Mouse (Mus musculus): ENCODE results near the gene Pja2. TPM values are rescaled to one million over a fixed set of nuclear protein-coding genes. Genes with fewer than 3 reads are reported as not detected.
"Not testable (repeated sequence)": the region's sequence is repeated elsewhere in the genome, so short reads cannot be mapped to it uniquely, and the experiment has no call there.

The Pja2 gene
- polyA plus RNA-seq, 1 experiment from 2014 or later: 88.4 TPM

GRCm38 (mm10) chr17:64277649-64278212, 54.0 kb downstream of the Pja2 start:
- no peak for ATAC-seq

GRCm38 (mm10) chr17:64276666-64277065, 55.0 kb downstream of the Pja2 start:
- no peak for TF ChIP-seq CTCF (IDR thresholded peaks at IDR 0.05)
- H3K27me3 ChIP-seq: no peaks in the 10 kb centered on the region
- in situ Hi-C loops (cut with MboI; ENCODE audit: low pct_unique_long_range_greater_than_20kb): no loop called here
- ChIA-PET POLR2A (no interaction called here), CTCF (interaction anchor here (1.0 kb wide), 1 partner anchor 11 kb away, joined by 4 read pairs; no protein-coding TSS in a partner anchor)
- ATAC-seq (no peak), DNase-seq (ENCODE audit: low read depth, low spot score) (no peak)

More at GRCm38 (mm10) chr17:64277649-64278212, 54.0 kb downstream of the Pja2 start:
- H3K27me3 ChIP-seq: no peaks in the 10 kb centered on the region
- no peak for TF ChIP-seq CTCF (IDR thresholded peaks at IDR 0.05)
- no peak for DNase-seq (ENCODE audit: low read depth, low spot score)
- in situ Hi-C loops (cut with MboI; ENCODE audit: low pct_unique_long_range_greater_than_20kb): no loop called here
- ChIA-PET POLR2A (no interaction called here), CTCF (no interaction called here)

- in situ Hi-C loops (cut with MboI; ENCODE audit: low pct_unique_long_range_greater_than_20kb): no loop called here
- no peak for TF ChIP-seq CTCF (IDR thresholded peaks at IDR 0.05)
- no peak for DNase-seq (ENCODE audit: low read depth, low spot score)
- ChIA-PET POLR2A (interaction anchor here (1.0 kb wide), 1 partner anchor 13 kb away, joined by 4 read pairs; no protein-coding TSS in a partner anchor), CTCF (no interaction called here)
- ATAC-seq: no peak
- H3K27me3 ChIP-seq: no peaks in the 10 kb centered on the region
These were observed 56.5 kb downstream of the Pja2 start for GRCm38 (mm10) chr17:64275188-64275587.

GRCm38 (mm10) chr17:64274341-64275105, 57.2 kb downstream of the Pja2 start:
- ATAC-seq: no peak

GRCm38 (mm10) chr17:64260571-64260970, 71.1 kb downstream of the Pja2 start:
- no peak for ATAC-seq
- ChIA-PET CTCF (no interaction called here), POLR2A (interaction anchor here (0.6 kb wide), 1 partner anchor 45 kb away, joined by 5 read pairs; no protein-coding TSS in a partner anchor)
- H3K27me3 ChIP-seq: no peaks in the 10 kb centered on the region
- DNase-seq (ENCODE audit: low read depth, low spot score): no peak
- in situ Hi-C loops (cut with MboI; ENCODE audit: low pct_unique_long_range_greater_than_20kb): no loop called here
- TF ChIP-seq CTCF (IDR thresholded peaks at IDR 0.05): no peak

More at GRCm38 (mm10) chr17:64274341-64275105, 57.2 kb downstream of the Pja2 start:
- no peak for DNase-seq (ENCODE audit: low read depth, low spot score)
- TF ChIP-seq CTCF (IDR thresholded peaks at IDR 0.05): no peak
- H3K27me3 ChIP-seq: no peaks in the 10 kb centered on the region
- ChIA-PET POLR2A (no interaction called here), CTCF (no interaction called here)
- in situ Hi-C loops (cut with MboI; ENCODE audit: low pct_unique_long_range_greater_than_20kb): no loop called here

GRCm38 (mm10) chr17:64248246-64248645, 83.5 kb downstream of the Pja2 start:
- CTCF ChIA-PET: no interaction called here
- ATAC-seq: peak; percentile 39
- no peak for DNase-seq (ENCODE audit: low read depth, low spot score)
- TF ChIP-seq CTCF (IDR thresholded peaks at IDR 0.05): no peak
- POLR2A ChIA-PET: no interaction called here
- no peaks in the 10 kb centered on the region for H3K27me3 ChIP-seq
- in situ Hi-C loops (cut with MboI; ENCODE audit: low pct_unique_long_range_greater_than_20kb): no loop called here

- H3K27me3 ChIP-seq: no peaks in the 10 kb centered on the region
- no peak for DNase-seq (ENCODE audit: low read depth, low spot score)
- no peak for ATAC-seq
- in situ Hi-C loops (cut with MboI; ENCODE audit: low pct_unique_long_range_greater_than_20kb): no loop called here
- ChIA-PET POLR2A (no interaction called here), CTCF (interaction anchor here (1.3 kb wide), 1 partner anchor 10 kb away, joined by 4 read pairs; no protein-coding TSS in a partner anchor)
- TF ChIP-seq CTCF (IDR thresholded peaks at IDR 0.05): no peak
These were observed 88.8 kb downstream of the Pja2 start for GRCm38 (mm10) chr17:64242898-64243297.

GRCm38 (mm10) chr17:64242310-64242859, 89.3 kb downstream of the Pja2 start:
- CTCF ChIA-PET: no interaction called here
- no peak for DNase-seq (ENCODE audit: low read depth, low spot score)
- in situ Hi-C loops (cut with MboI; ENCODE audit: low pct_unique_long_range_greater_than_20kb): no loop called here

GRCm38 (mm10) chr17:64241544-64242292, 90.0 kb downstream of the Pja2 start:
- POLR2A ChIA-PET: interaction anchor here (0.6 kb wide), 1 partner anchor 157 kb away, joined by 4 read pairs; no protein-coding TSS in a partner anchor
- CTCF ChIA-PET: interaction anchor here (0.9 kb wide), 1 partner anchor 11 kb away, joined by 3 read pairs; no protein-coding TSS in a partner anchor
- in situ Hi-C loops (cut with MboI; ENCODE audit: low pct_unique_long_range_greater_than_20kb): no loop called here
- no peak for TF ChIP-seq CTCF (IDR thresholded peaks at IDR 0.05)
- ATAC-seq (no peak), DNase-seq (ENCODE audit: low read depth, low spot score) (no peak)
- no peaks in the 10 kb centered on the region for H3K27me3 ChIP-seq

More at GRCm38 (mm10) chr17:64242310-64242859, 89.3 kb downstream of the Pja2 start:
- no peak for ATAC-seq
- H3K27me3 ChIP-seq: no peaks in the 10 kb centered on the region
- POLR2A ChIA-PET: no interaction called here
- TF ChIP-seq CTCF (IDR thresholded peaks at IDR 0.05): no peak

GRCm38 (mm10) chr17:64232134-64232533, 99.6 kb downstream of the Pja2 start:
- CTCF ChIA-PET: interaction anchor here (1.3 to 1.5 kb wide), 2 partner anchors 17 to 367 kb away, joined by 3 read pairs; no protein-coding TSS in a partner anchor
- peak; percentile 38 for TF ChIP-seq CTCF (IDR thresholded peaks at IDR 0.05)
- ATAC-seq (no peak), DNase-seq (ENCODE audit: low read depth, low spot score) (no peak)
- POLR2A ChIA-PET: no interaction called here
- in situ Hi-C loops (cut with MboI; ENCODE audit: low pct_unique_long_range_greater_than_20kb): no loop called here
- H3K27me3 ChIP-seq: no peaks in the 10 kb centered on the region

GRCm38 (mm10) chr17:64231637-64232036, 100.1 kb downstream of the Pja2 start:
- H3K27me3 ChIP-seq; POLR2A ChIA-PET; ATAC-seq; in situ Hi-C loops (cut with MboI; ENCODE audit: low pct_unique_long_range_greater_than_20kb); DNase-seq (ENCODE audit: low read depth, low spot score): not testable (repeated sequence)
- CTCF ChIA-PET: interaction anchor here (1.2 to 1.5 kb wide), 3 partner anchors 9 to 368 kb away, joined by 3 read pairs; no protein-coding TSS in a partner anchor

Measured in Patski (cell line).